Mouse (Mus musculus) liver, adult 2 months (tissue): Measurements from ENCODE around the gene Enho. TPM values are rescaled to one million over a fixed set of nuclear protein-coding genes. Genes with fewer than 3 reads are reported as not detected.

Experiments
- DNase-seq: peaks from one replicate; pipeline ENCODE4 v3.0.0-alpha.2; 2011; ENCODE audit warnings: low read depth, low spot score; ENCODE audit errors: extremely low read depth
- H3K27ac ChIP-seq: fragments of 200-500 bp; replicated peaks from 2 replicates; pipeline ENCODE4 v1.5.1; 2012; ENCODE audit warnings: low read depth, mild to moderate bottlenecking, control low read depth, inconsistent platforms, low read length; ENCODE audit not compliant: insufficient read depth
- H3K27me3 ChIP-seq: fragments of 200-500 bp; 2 replicates; pipeline ENCODE4 v1.6.1; 2012; ENCODE audit warnings: mild to moderate bottlenecking, moderate library complexity, low read length, inconsistent platforms; ENCODE audit not compliant: control insufficient read depth, insufficient read depth
- H3K36me3 ChIP-seq: fragments of 200-500 bp; 2 replicates; pipeline ENCODE4 v1.6.1; 2012; ENCODE audit warnings: low read length, inconsistent platforms; ENCODE audit not compliant: control insufficient read depth, insufficient read depth
- H3K4me1 ChIP-seq: fragments of 200-500 bp; 2 replicates; pipeline ENCODE4 v1.6.1; 2011; ENCODE audit warnings: low read length; ENCODE audit not compliant: control insufficient read depth, insufficient read depth
- H3K4me3 ChIP-seq: fragments of 200-500 bp; 2 replicates; pipeline ENCODE4 v1.5.1; 2011; ENCODE audit warnings: low read depth, mild to moderate bottlenecking, control low read depth, low read length, moderate library complexity; ENCODE audit not compliant: insufficient read depth
- H3K79me2 ChIP-seq: fragments of 200-500 bp; 2 replicates; pipeline ENCODE4 v1.6.1; 2012; ENCODE audit warnings: inconsistent platforms, mild to moderate bottlenecking, low read length, moderate library complexity; ENCODE audit not compliant: control insufficient read depth, insufficient read depth
- H3K9ac ChIP-seq: fragments of 200-500 bp; 2 replicates; pipeline ENCODE4 v1.6.1; 2012; ENCODE audit warnings: low read depth, mild to moderate bottlenecking, control low read depth, inconsistent platforms, low read length
- CTCF ChIP-seq: fragments of 200-500 bp; IDR thresholded peaks from 2 replicates; pipeline ENCODE4 v1.5.1; 2011; ENCODE audit warnings: low read depth, low read length, control low read depth
- POLR2A ChIP-seq: fragments of 200-500 bp; IDR thresholded peaks from 2 replicates; pipeline ENCODE4 v1.6.1; 2011; ENCODE audit warnings: low read length, control low read depth; ENCODE audit not compliant: insufficient read depth; ENCODE audit errors: extremely low read depth
- WGBS: fragments of 180-500 bp; shearing (Covaris S2); methylation state at CpG from one replicate; pipeline ENCODE4 v1.1.7; 2018; 5-methylcytosine and 5-hydroxymethylcytosine counted together
- polyA plus RNA-seq: library from polyadenylated mRNA; depleted of rRNA; stranded (reverse); fragments of >200 nt; gene quantifications from 2 replicates; pipeline ENCODE4 v1.2.3, GENCODE M21; 2012
- total RNA-seq: library from RNA; depleted of rRNA; stranded (reverse); fragments of >200 nt; gene quantifications from 2 replicates; pipeline ENCODE4 v1.2.3, GENCODE M21; 2014

Gene Enho
- total and polyA plus RNA-seq, 2 experiments, result 26.4 to 114 TPM

GRCm38 (mm10) chr4:41666646-41667045 lies 26.5 kb upstream of the Enho start:
- Histone ChIP-seq H3K4me1 (no peaks in the 10 kb centered on the region), H3K36me3 (no peaks in the 10 kb centered on the region), H3K27ac (no peak overlapping the region)

GRCm38 (mm10) chr4:41665009-41665675 lies 25.0 kb upstream of the Enho start:
- TF ChIP-seq POLR2A (no peak), CTCF (no peak)
- Histone ChIP-seq H3K9ac (no peak overlapping the region), H3K27ac (no peak overlapping the region), H3K79me2 (no peaks in the 10 kb centered on the region), H3K4me3 (no peak overlapping the region), H3K27me3 (no peaks in the 10 kb centered on the region), H3K4me1 (peaks cover 8% of the 10 kb centered on the region; the same call in 1 of the 2 replicates), H3K36me3 (no peaks in the 10 kb centered on the region)
- DNase-seq, result no peak
- 34% methylated on average over 5 of the region's 8 CpGs for WGBS

More at GRCm38 (mm10) chr4:41666646-41667045, 26.5 kb upstream of the Enho start:
- H3K9ac ChIP-seq, result no peak overlapping the region
- H3K4me3 ChIP-seq, result no peak overlapping the region
- TF ChIP-seq CTCF, result no peak
- TF ChIP-seq POLR2A, result no peak
- H3K79me2 ChIP-seq, result no peaks in the 10 kb centered on the region
- no peaks in the 10 kb centered on the region for H3K27me3 ChIP-seq
- no peak for DNase-seq
- WGBS, result 89% methylated on average over 11 of the region's 11 CpGs

- H3K36me3 ChIP-seq, result no peaks in the 10 kb centered on the region
- H3K4me3 ChIP-seq, result no peak overlapping the region
- no peaks in the 10 kb centered on the region for H3K79me2 ChIP-seq
- H3K27ac ChIP-seq, result no peak overlapping the region
- TF ChIP-seq CTCF, result no peak
- no peak for TF ChIP-seq POLR2A
- no peak for DNase-seq
- H3K27me3 ChIP-seq, result no peaks in the 10 kb centered on the region
- peaks cover 8% of the 10 kb centered on the region; the same call in 1 of the 2 replicates for H3K4me1 ChIP-seq
- no peak overlapping the region for H3K9ac ChIP-seq
- WGBS, result 62% methylated on average over 7 of the region's 7 CpGs
Observed at GRCm38 (mm10) chr4:41664533-41664932, 24.4 kb upstream of the Enho start.

- Histone ChIP-seq H3K4me1 (peaks cover 8% of the 10 kb centered on the region; the same call in 1 of the 2 replicates), H3K79me2 (no peaks in the 10 kb centered on the region), H3K4me3 (no peak overlapping the region), H3K9ac (no peak overlapping the region), H3K27ac (no peak overlapping the region), H3K27me3 (no peaks in the 10 kb centered on the region), H3K36me3 (no peaks in the 10 kb centered on the region)
- 69% methylated on average over 9 of the region's 9 CpGs for WGBS
- no peak for DNase-seq
- TF ChIP-seq CTCF (no peak), POLR2A (no peak)
Observed at GRCm38 (mm10) chr4:41663614-41664013, 23.5 kb upstream of the Enho start.

GRCm38 (mm10) chr4:41662723-41663122 lies 22.6 kb upstream of the Enho start:
- no peaks in the 10 kb centered on the region for H3K27me3 ChIP-seq
- no peak for TF ChIP-seq CTCF
- TF ChIP-seq POLR2A, result no peak
- 91% methylated on average over 11 of the region's 11 CpGs for WGBS
- H3K36me3 ChIP-seq, result no peaks in the 10 kb centered on the region
- peaks cover 8% of the 10 kb centered on the region; the same call in 1 of the 2 replicates for H3K4me1 ChIP-seq
- no peak overlapping the region for H3K27ac ChIP-seq
- no peak overlapping the region for H3K4me3 ChIP-seq
- no peak for DNase-seq
- no peak overlapping the region for H3K9ac ChIP-seq
- H3K79me2 ChIP-seq, result no peaks in the 10 kb centered on the region

GRCm38 (mm10) chr4:41660851-41661430 lies 20.8 kb upstream of the Enho start:
- 47% methylated on average over 11 of the region's 11 CpGs for WGBS

More at GRCm38 (mm10) chr4:41660851-41661430, 20.8 kb upstream of the Enho start:
- peak; percentile 35 for DNase-seq
- Histone ChIP-seq H3K27me3 (no peaks in the 10 kb centered on the region), H3K27ac (peak overlapping the region; percentile 37), H3K9ac (no peak overlapping the region), H3K4me3 (no peak overlapping the region), H3K4me1 (peaks cover 8% of the 10 kb centered on the region; the same call in 1 of the 2 replicates), H3K36me3 (no peaks in the 10 kb centered on the region), H3K79me2 (no peaks in the 10 kb centered on the region)
- no peak for TF ChIP-seq CTCF
- no peak for TF ChIP-seq POLR2A
